Mouse (Mus musculus): ENCODE measurements around the gene Defa35.

DNA sequence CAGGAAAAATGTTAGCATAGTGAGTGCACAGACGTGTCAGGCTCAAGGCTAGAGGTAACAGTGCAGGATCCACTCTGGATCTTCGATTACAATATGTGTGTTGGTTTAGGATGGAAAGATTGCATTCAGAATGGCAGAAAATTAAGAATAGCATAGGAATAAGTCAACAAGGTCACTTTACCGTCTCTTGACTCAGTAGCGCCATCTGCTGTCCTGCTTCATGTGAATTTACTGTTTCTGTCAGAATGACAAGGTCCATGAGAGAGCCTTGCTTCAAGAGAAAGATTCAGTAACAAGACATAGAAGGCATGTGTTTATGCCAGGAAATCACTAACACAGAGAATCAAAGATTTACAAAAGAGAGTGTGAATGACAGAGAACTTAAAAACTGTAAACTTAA, 28.3 kb downstream of the Defa35 start:
- TF ChIP-seq CTCF (IDR thresholded peaks at IDR 0.05; ENCODE audit: extremely low read depth, insufficient read length, insufficient replicate concordance, low read depth, low read length) (no peak), POLR2A (IDR thresholded peaks at IDR 0.05; ENCODE audit: low read depth, low read length) (no peak)
